Mouse (Mus musculus) bone marrow macrophage, adult 2 months (primary cell): Measurements from ENCODE around the gene Rnf222.

Experiments used
- CTCF ChIP-seq: IDR thresholded peaks from 2 replicates; pipeline ENCODE4 v1.5.1; 2012; ENCODE audit warnings: low read depth, mild to moderate bottlenecking, low read length, moderate library complexity
- POLR2A ChIP-seq: IDR thresholded peaks from 2 replicates; pipeline ENCODE4 v1.6.1; 2012; ENCODE audit warnings: mild to moderate bottlenecking, low read depth, low read length, borderline replicate concordance

DNA sequence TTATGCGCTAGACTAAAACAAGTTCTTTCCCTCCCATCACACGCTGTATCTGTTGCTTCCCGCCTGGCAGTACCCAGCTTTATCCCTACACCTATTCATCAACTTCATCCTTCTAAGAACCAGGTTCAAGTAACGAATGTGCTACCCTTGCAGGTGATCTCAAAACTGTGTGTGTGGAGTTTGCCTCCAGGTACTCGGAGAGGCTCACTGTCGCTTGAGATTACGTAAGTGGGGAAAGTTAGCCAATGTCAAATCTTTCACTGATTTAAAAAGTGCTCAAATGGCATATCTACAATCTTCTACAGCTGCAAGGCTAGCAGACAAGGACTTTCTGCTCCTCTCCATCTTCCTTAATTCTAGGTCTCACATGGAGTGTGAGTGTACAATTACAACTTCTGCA, 37.5 kb upstream of the Rnf222 start:
- TF ChIP-seq CTCF (no peak), POLR2A (no peak)
